Mouse (Mus musculus) limb, embryonic 13.5 days (tissue): ENCODE results near the gene Hs2st1. TPM values are rescaled to one million over a fixed set of nuclear protein-coding genes. Genes with fewer than 3 reads are reported as not detected.

Experiments used
- ATAC-seq: fragments of 200-750 bp; cut with Nextera tagmentation; 2 replicates; pipeline ENCODE4 v1.8.0; 2017; ENCODE audit warnings: low read depth, moderate number of reproducible peaks, moderate TSS enrichment; ENCODE audit not compliant: low FRiP score
- H3K27ac ChIP-seq: fragments of 300-500 bp; sonication (generic); 2 replicates; pipeline ENCODE4 v1.5.1; 2015; ENCODE audit warnings: inconsistent platforms, mild to moderate bottlenecking, moderate library complexity
- H3K27me3 ChIP-seq: fragments of 300-500 bp; sonication (generic); 2 replicates; pipeline ENCODE4 v1.6.1; 2015; ENCODE audit warnings: mild to moderate bottlenecking, inconsistent platforms
- H3K36me3 ChIP-seq: fragments of 300-500 bp; sonication (generic); 2 replicates; pipeline ENCODE4 v1.6.1; 2015; ENCODE audit warnings: inconsistent platforms, mild to moderate bottlenecking, moderate library complexity
- H3K4me1 ChIP-seq: fragments of 300-500 bp; sonication (generic); 2 replicates; pipeline ENCODE4 v1.6.1; 2015; ENCODE audit warnings: inconsistent platforms
- H3K4me2 ChIP-seq: fragments of 300-500 bp; sonication (generic); replicated peaks from 2 replicates; pipeline ENCODE4 v1.6.1; 2015; ENCODE audit warnings: inconsistent platforms, mild to moderate bottlenecking, moderate library complexity
- H3K4me3 ChIP-seq: fragments of 300-500 bp; sonication (generic); 2 replicates; pipeline ENCODE4 v1.5.1; 2015; ENCODE audit warnings: moderate library complexity, mild to moderate bottlenecking, inconsistent platforms
- H3K9ac ChIP-seq: fragments of 300-500 bp; sonication (generic); 2 replicates; pipeline ENCODE4 v1.6.1; 2015; ENCODE audit warnings: mild to moderate bottlenecking, inconsistent platforms
- H3K9me3 ChIP-seq: fragments of 300-500 bp; sonication (generic); 2 replicates; pipeline ENCODE4 v1.6.1; 2016; ENCODE audit warnings: inconsistent platforms
- WGBS: fragments of 180-500 bp; shearing (Covaris S2); methylation state at CpG from one replicate; pipeline ENCODE4 v1.1.7; 2015; 5-methylcytosine and 5-hydroxymethylcytosine counted together
- polyA plus RNA-seq: library from polyadenylated mRNA; unstranded; fragments of >200 nt; fragmentation: Nextera tagmentation; extraction: Ambion mirVana; gene quantifications from 2 replicates; pipeline ENCODE4 v1.2.1, GENCODE M21; 2015

Gene Hs2st1
- polyA plus RNA-seq, 1 experiment from 2014 or later = 16.0 TPM

GRCm38 (mm10) chr3:144604205-144604604, 34.2 kb upstream of the Hs2st1 start:
- H3K4me2 ChIP-seq = no peak overlapping the region
- 79% methylated on average over 7 of the region's 7 CpGs for WGBS
- no peak overlapping the region for H3K4me3 ChIP-seq
- H3K9ac ChIP-seq = no peak overlapping the region
- no peaks in the 10 kb centered on the region for H3K9me3 ChIP-seq
- no peak overlapping the region for H3K27ac ChIP-seq
- peaks cover 20% of the 10 kb centered on the region for H3K36me3 ChIP-seq
- no peaks in the 10 kb centered on the region for H3K27me3 ChIP-seq
- ATAC-seq = no peak
- peaks cover 6% of the 10 kb centered on the region; the same call in 1 of the 2 replicates for H3K4me1 ChIP-seq

- peaks cover 6% of the 10 kb centered on the region; the same call in 1 of the 2 replicates for H3K4me1 ChIP-seq
- no peak overlapping the region for H3K4me3 ChIP-seq
- peaks cover 23% of the 10 kb centered on the region for H3K36me3 ChIP-seq
- 82% methylated on average over 3 of the region's 3 CpGs for WGBS
- no peaks in the 10 kb centered on the region for H3K9me3 ChIP-seq
- H3K4me2 ChIP-seq = no peak overlapping the region
- no peak overlapping the region for H3K9ac ChIP-seq
- H3K27ac ChIP-seq = no peak overlapping the region
- ATAC-seq = no peak
- H3K27me3 ChIP-seq = no peaks in the 10 kb centered on the region
Observed at GRCm38 (mm10) chr3:144603558-144603957, 33.6 kb upstream of the Hs2st1 start.

GRCm38 (mm10) chr3:144602819-144603218, 32.8 kb upstream of the Hs2st1 start:
- peaks cover 30% of the 10 kb centered on the region for H3K36me3 ChIP-seq
- H3K9ac ChIP-seq = no peak overlapping the region
- no peaks in the 10 kb centered on the region for H3K27me3 ChIP-seq
- peaks cover 6% of the 10 kb centered on the region; the same call in 1 of the 2 replicates for H3K4me1 ChIP-seq
- ATAC-seq = no peak
- H3K27ac ChIP-seq = no peak overlapping the region
- 56% methylated on average over 7 of the region's 7 CpGs for WGBS
- H3K9me3 ChIP-seq = no peaks in the 10 kb centered on the region
- H3K4me3 ChIP-seq = no peak overlapping the region
- no peak overlapping the region for H3K4me2 ChIP-seq

DNA sequence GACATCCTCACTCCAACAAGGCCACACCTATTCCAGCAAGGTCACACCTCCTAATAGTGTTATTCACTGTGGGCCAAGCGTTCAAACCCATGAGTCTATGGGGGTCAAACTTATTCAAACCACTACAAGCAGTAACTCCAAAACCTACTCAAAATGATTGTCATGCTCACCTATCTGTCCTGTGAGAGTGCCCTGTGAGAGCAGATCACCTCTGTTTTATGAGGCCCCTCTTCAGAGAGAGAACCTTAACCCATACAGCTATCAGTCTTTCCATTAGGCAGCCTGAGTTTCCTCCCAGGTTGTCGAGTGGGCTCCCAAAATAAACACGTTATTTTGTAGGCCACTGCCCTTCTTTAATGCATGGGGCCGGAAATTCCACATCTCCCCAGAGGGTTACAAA, 32.4 kb upstream of the Hs2st1 start:
- H3K27ac ChIP-seq = no peak overlapping the region
- H3K36me3 ChIP-seq = peaks cover 33% of the 10 kb centered on the region
- no peaks in the 10 kb centered on the region for H3K9me3 ChIP-seq
- no peak overlapping the region for H3K4me2 ChIP-seq
- H3K9ac ChIP-seq = no peak overlapping the region
- H3K27me3 ChIP-seq = no peaks in the 10 kb centered on the region
- WGBS = 50% methylated on average over 4 of the region's 4 CpGs
- no peak for ATAC-seq
- no peak overlapping the region for H3K4me3 ChIP-seq
- peaks cover 6% of the 10 kb centered on the region; the same call in 1 of the 2 replicates for H3K4me1 ChIP-seq

GRCm38 (mm10) chr3:144597790-144598467, 27.9 kb upstream of the Hs2st1 start:
- Histone ChIP-seq H3K4me1 (peaks cover 6% of the 10 kb centered on the region; the same call in 1 of the 2 replicates), H3K27me3 (no peaks in the 10 kb centered on the region), H3K9ac (no peak overlapping the region), H3K4me3 (no peak overlapping the region), H3K36me3 (peaks cover 58% of the 10 kb centered on the region), H3K4me2 (no peak overlapping the region), H3K9me3 (no peaks in the 10 kb centered on the region), H3K27ac (no peak overlapping the region)
- ATAC-seq = no peak
- WGBS = 91% methylated on average over 12 of the region's 12 CpGs

GRCm38 (mm10) chr3:144597121-144597520, 27.1 kb upstream of the Hs2st1 start:
- peaks cover 62% of the 10 kb centered on the region for H3K36me3 ChIP-seq
- 88% methylated on average over 4 of the region's 4 CpGs for WGBS
- no peak for ATAC-seq

DNA sequence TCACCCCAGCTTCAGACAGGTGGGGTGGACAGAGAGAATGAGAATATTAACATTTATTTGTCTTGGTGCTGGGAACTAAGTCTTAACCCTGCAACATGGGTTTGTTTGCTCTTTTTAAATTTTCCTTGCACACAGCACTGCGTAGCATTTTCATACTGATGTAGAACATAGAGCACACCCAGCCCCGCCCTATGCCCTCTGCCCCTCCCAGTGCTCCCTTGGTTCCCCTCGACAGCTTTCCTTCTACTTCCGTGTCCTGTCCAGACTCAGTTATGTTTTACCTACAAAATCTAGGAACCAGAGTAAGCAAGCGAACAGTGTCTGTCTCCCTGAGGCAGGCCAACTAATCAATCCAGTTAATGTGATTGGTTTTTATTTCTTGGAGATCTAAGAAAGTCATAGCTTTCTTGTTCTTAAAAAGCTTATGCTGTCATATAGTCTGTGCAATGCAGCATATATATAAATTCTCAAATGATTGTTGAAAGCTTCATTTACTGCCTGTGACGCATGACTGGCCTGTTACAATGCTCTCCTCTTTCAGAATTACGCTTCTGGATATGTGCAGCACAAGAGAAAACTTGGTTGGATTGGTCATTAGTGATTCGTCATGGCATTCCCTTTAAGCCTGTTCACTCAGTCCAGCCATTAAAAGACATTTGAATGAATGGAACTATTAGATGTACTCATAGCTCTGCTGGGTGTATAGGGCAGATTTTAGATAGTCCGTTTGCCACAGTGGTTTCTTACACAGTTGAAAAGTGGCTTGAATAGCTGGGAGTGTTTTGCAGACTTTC, 23.2 kb upstream of the Hs2st1 start:
- no peak overlapping the region for H3K4me2 ChIP-seq
- H3K36me3 ChIP-seq = peaks cover 70% of the 10 kb centered on the region
- H3K9me3 ChIP-seq = no peaks in the 10 kb centered on the region
- H3K4me1 ChIP-seq = no peaks in the 10 kb centered on the region
- no peak overlapping the region for H3K4me3 ChIP-seq
- 89% methylated on average over 9 of the region's 9 CpGs for WGBS
- no peak overlapping the region for H3K9ac ChIP-seq
- H3K27ac ChIP-seq = no peak overlapping the region
- no peaks in the 10 kb centered on the region for H3K27me3 ChIP-seq
- ATAC-seq = no peak

More at GRCm38 (mm10) chr3:144597121-144597520, 27.1 kb upstream of the Hs2st1 start:
- H3K4me1 ChIP-seq = no peaks in the 10 kb centered on the region
- H3K27ac ChIP-seq = no peak overlapping the region
- H3K4me3 ChIP-seq = no peak overlapping the region
- no peak overlapping the region for H3K4me2 ChIP-seq
- no peaks in the 10 kb centered on the region for H3K9me3 ChIP-seq
- no peak overlapping the region for H3K9ac ChIP-seq
- no peaks in the 10 kb centered on the region for H3K27me3 ChIP-seq

DNA sequence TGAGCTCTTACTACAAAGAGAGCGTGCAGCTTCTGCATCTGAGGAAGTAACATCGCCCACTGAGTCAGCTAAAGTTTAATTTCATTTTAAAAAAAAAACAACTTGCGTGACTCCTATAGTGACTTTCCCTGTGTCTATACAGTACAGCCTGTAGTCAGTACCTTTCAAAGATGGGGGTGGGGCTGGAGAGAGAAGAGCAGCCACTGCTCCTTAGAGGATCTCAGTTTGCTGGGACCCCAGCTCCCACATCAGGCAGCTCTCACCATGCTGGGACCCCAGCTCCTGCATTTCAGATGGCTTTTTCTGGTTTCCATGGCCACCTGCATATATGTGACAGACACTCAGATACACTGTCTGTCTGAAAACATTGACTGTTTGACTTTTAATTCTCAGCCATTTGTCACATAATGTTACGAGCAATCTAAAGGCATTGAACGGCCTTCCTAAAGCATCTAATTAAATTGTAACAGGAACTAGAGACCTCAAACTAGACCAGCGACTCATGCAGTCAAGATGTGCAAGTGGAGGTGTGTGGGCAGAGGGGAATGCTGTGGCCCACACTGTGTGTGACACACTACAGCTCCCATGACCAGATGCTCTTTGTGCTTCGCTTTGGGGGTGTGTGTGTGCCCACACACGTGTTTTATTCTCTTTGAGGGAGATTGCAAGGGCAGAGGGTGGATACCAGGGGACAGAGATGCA, 19.4 kb upstream of the Hs2st1 start:
- peaks cover 11% of the 10 kb centered on the region; the same call in 1 of the 2 replicates for H3K4me1 ChIP-seq
- H3K27me3 ChIP-seq = no peaks in the 10 kb centered on the region
- no peaks in the 10 kb centered on the region for H3K9me3 ChIP-seq
- ATAC-seq = no peak
- no peak overlapping the region for H3K9ac ChIP-seq
- WGBS = 84% methylated on average over 8 of the region's 8 CpGs
- no peak overlapping the region for H3K4me2 ChIP-seq
- H3K4me3 ChIP-seq = no peak overlapping the region
- H3K36me3 ChIP-seq = peaks cover 62% of the 10 kb centered on the region
- H3K27ac ChIP-seq = no peak overlapping the region

GRCm38 (mm10) chr3:144586731-144587130, 16.8 kb upstream of the Hs2st1 start:
- no peaks in the 10 kb centered on the region for H3K9me3 ChIP-seq
- 84% methylated on average over 7 of the region's 7 CpGs for WGBS
- H3K4me3 ChIP-seq = no peak overlapping the region
- peak overlapping the region; percentile 55; the same call in 1 of the 2 replicates for H3K27ac ChIP-seq
- H3K9ac ChIP-seq = no peak overlapping the region
- ATAC-seq = no peak
- peaks cover 11% of the 10 kb centered on the region; the same call in 1 of the 2 replicates for H3K4me1 ChIP-seq
- H3K4me2 ChIP-seq = no peak overlapping the region
- peaks cover 68% of the 10 kb centered on the region for H3K36me3 ChIP-seq
- H3K27me3 ChIP-seq = no peaks in the 10 kb centered on the region

GRCm38 (mm10) chr3:144584789-144585553, 15.0 kb upstream of the Hs2st1 start:
- Histone ChIP-seq H3K36me3 (peaks cover 65% of the 10 kb centered on the region), H3K27me3 (no peaks in the 10 kb centered on the region), H3K9ac (no peak overlapping the region), H3K27ac (no peak overlapping the region), H3K9me3 (no peaks in the 10 kb centered on the region), H3K4me3 (no peak overlapping the region), H3K4me1 (peaks cover 11% of the 10 kb centered on the region; the same call in 1 of the 2 replicates), H3K4me2 (no peak overlapping the region)
- 75% methylated on average over 6 of the region's 6 CpGs for WGBS
- ATAC-seq = no peak

DNA sequence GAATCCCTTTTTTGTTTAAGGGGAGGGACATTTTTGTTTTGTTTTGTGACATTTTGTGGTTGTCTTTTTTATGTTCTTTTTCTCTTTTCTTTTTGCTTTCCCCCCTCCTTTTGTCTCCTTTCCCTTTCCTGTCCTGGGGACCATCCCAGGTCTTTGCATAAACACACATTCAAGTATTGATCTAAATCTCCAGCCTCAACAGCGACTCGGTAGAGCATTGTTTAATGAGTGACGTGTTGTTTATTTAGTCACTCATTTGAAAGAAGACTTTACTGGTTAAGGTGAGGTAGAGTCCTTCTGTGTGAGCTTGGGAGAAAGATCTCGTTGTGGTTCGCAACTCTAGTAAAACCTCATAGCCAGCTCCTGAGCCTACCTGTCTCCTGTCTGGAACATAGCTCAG, 13.8 kb upstream of the Hs2st1 start:
- Histone ChIP-seq H3K36me3 (peaks cover 63% of the 10 kb centered on the region), H3K4me3 (no peak overlapping the region), H3K4me1 (peaks cover 12% of the 10 kb centered on the region; the same call in 1 of the 2 replicates), H3K27me3 (no peaks in the 10 kb centered on the region), H3K27ac (no peak overlapping the region), H3K9ac (no peak overlapping the region), H3K9me3 (no peaks in the 10 kb centered on the region), H3K4me2 (no peak overlapping the region)
- 78% methylated on average over 5 of the region's 5 CpGs for WGBS
- no peak for ATAC-seq
